Mouse (Mus musculus): Measurements from ENCODE around the gene Adamts3. TPM values are rescaled to one million over a fixed set of nuclear protein-coding genes. Genes with fewer than 3 reads are reported as not detected.
A peak's percentile ranks its signal among the peaks of the same experiment; 100 is the strongest.

Adamts3 gene
- polyA plus RNA-seq, 1 experiment = 0.98 TPM

- no peak for TF ChIP-seq POLR2A (IDR thresholded peaks at IDR 0.05; ENCODE audit: borderline replicate concordance, extremely low read depth, low read depth, low read length)
- no peak for TF ChIP-seq CTCF (IDR thresholded peaks at IDR 0.05; ENCODE audit: insufficient read depth, low read length)
- WGBS = 65% methylated on average over 3 of the region's 3 CpGs
- Histone ChIP-seq H3K4me1 (ENCODE audit: control insufficient read depth, insufficient read depth, low read length) (no peaks in the 10 kb centered on the region), H3K4me3 (replicated peaks; ENCODE audit: extremely low read depth, low read depth, low read length) (no peak overlapping the region)
- no peak for DNase-seq
These were observed 152.7 kb downstream of the Adamts3 start for GRCm38 (mm10) chr5:89730411-89730810.

- no peaks in the 10 kb centered on the region for H3K4me1 ChIP-seq (ENCODE audit: control insufficient read depth, insufficient read depth, low read length)
- TF ChIP-seq CTCF (IDR thresholded peaks at IDR 0.05; ENCODE audit: insufficient read depth, low read length) (no peak), POLR2A (IDR thresholded peaks at IDR 0.05; ENCODE audit: borderline replicate concordance, extremely low read depth, low read depth, low read length) (no peak)
- DNase-seq = no peak
- 60% methylated on average over 3 of the region's 3 CpGs for WGBS
- H3K4me3 ChIP-seq (replicated peaks; ENCODE audit: extremely low read depth, low read depth, low read length) = no peak overlapping the region
These were observed 155.0 kb downstream of the Adamts3 start for GRCm38 (mm10) chr5:89728117-89728516.

- no peak for DNase-seq
- H3K4me3 ChIP-seq (replicated peaks; ENCODE audit: extremely low read depth, low read depth, low read length) = no peak overlapping the region
- no peaks in the 10 kb centered on the region for H3K4me1 ChIP-seq (ENCODE audit: control insufficient read depth, insufficient read depth, low read length)
- no peak for TF ChIP-seq POLR2A (IDR thresholded peaks at IDR 0.05; ENCODE audit: borderline replicate concordance, extremely low read depth, low read depth, low read length)
- WGBS = 80% methylated on average over 6 of the region's 6 CpGs
These were observed 155.6 kb downstream of the Adamts3 start for GRCm38 (mm10) chr5:89727497-89728057.

GRCm38 (mm10) chr5:89714552-89714951, 168.6 kb downstream of the Adamts3 start:
- DNase-seq = no peak
- no peak overlapping the region for H3K4me3 ChIP-seq (replicated peaks; ENCODE audit: extremely low read depth, low read depth, low read length)
- 43% methylated on average over 2 of the region's 2 CpGs for WGBS
- no peaks in the 10 kb centered on the region for H3K4me1 ChIP-seq (ENCODE audit: control insufficient read depth, insufficient read depth, low read length)
- 0 out of 2 replicates have a peak, but pooled peaks have one; percentile 1 for TF ChIP-seq CTCF (IDR thresholded peaks at IDR 0.05; ENCODE audit: insufficient read depth, low read length)
- no peak for TF ChIP-seq POLR2A (IDR thresholded peaks at IDR 0.05; ENCODE audit: borderline replicate concordance, extremely low read depth, low read depth, low read length)

GRCm38 (mm10) chr5:89711116-89711859, 171.8 kb downstream of the Adamts3 start:
- DNase-seq = no peak
- 65% methylated on average over 7 of the region's 7 CpGs for WGBS
- Histone ChIP-seq H3K4me1 (ENCODE audit: control insufficient read depth, insufficient read depth, low read length) (no peaks in the 10 kb centered on the region), H3K4me3 (replicated peaks; ENCODE audit: extremely low read depth, low read depth, low read length) (no peak overlapping the region)
- TF ChIP-seq POLR2A (IDR thresholded peaks at IDR 0.05; ENCODE audit: borderline replicate concordance, extremely low read depth, low read depth, low read length) = no peak
- no peak for TF ChIP-seq CTCF (IDR thresholded peaks at IDR 0.05; ENCODE audit: insufficient read depth, low read length)

GRCm38 (mm10) chr5:89709459-89709858, 173.7 kb downstream of the Adamts3 start:
- 30% methylated on average over 4 of the region's 4 CpGs for WGBS
- TF ChIP-seq POLR2A (IDR thresholded peaks at IDR 0.05; ENCODE audit: borderline replicate concordance, extremely low read depth, low read depth, low read length) (no peak), CTCF (IDR thresholded peaks at IDR 0.05; ENCODE audit: insufficient read depth, low read length) (no peak)
- no peak for DNase-seq
- no peak overlapping the region for H3K4me3 ChIP-seq (replicated peaks; ENCODE audit: extremely low read depth, low read depth, low read length)
- no peaks in the 10 kb centered on the region for H3K4me1 ChIP-seq (ENCODE audit: control insufficient read depth, insufficient read depth, low read length)

GRCm38 (mm10) chr5:89704264-89704663, 178.9 kb downstream of the Adamts3 start:
- no peak overlapping the region for H3K4me3 ChIP-seq (replicated peaks; ENCODE audit: extremely low read depth, low read depth, low read length)
- peak; percentile 17 for DNase-seq
- 16% methylated on average over 1 of the region's 1 CpGs for WGBS
- no peaks in the 10 kb centered on the region for H3K4me1 ChIP-seq (ENCODE audit: control insufficient read depth, insufficient read depth, low read length)
- no peak for TF ChIP-seq POLR2A (IDR thresholded peaks at IDR 0.05; ENCODE audit: borderline replicate concordance, extremely low read depth, low read depth, low read length)
- no peak for TF ChIP-seq CTCF (IDR thresholded peaks at IDR 0.05; ENCODE audit: insufficient read depth, low read length)

- DNase-seq = peak; percentile 7
- H3K4me3 ChIP-seq (replicated peaks; ENCODE audit: extremely low read depth, low read depth, low read length) = no peak overlapping the region
- TF ChIP-seq POLR2A (IDR thresholded peaks at IDR 0.05; ENCODE audit: borderline replicate concordance, extremely low read depth, low read depth, low read length) (no peak), CTCF (IDR thresholded peaks at IDR 0.05; ENCODE audit: insufficient read depth, low read length) (no peak)
- WGBS = 57% methylated on average over 9 of the region's 9 CpGs
- no peaks in the 10 kb centered on the region for H3K4me1 ChIP-seq (ENCODE audit: control insufficient read depth, insufficient read depth, low read length)
These were observed 181.7 kb downstream of the Adamts3 start for GRCm38 (mm10) chr5:89701241-89702007.

- DNase-seq = no peak
- H3K4me1 ChIP-seq (ENCODE audit: control insufficient read depth, insufficient read depth, low read length) = no peaks in the 10 kb centered on the region
- no peak overlapping the region for H3K4me3 ChIP-seq (replicated peaks; ENCODE audit: extremely low read depth, low read depth, low read length)
- TF ChIP-seq CTCF (IDR thresholded peaks at IDR 0.05; ENCODE audit: insufficient read depth, low read length) = no peak
- no peak for TF ChIP-seq POLR2A (IDR thresholded peaks at IDR 0.05; ENCODE audit: borderline replicate concordance, extremely low read depth, low read depth, low read length)
- 96% methylated on average over 1 of the region's 1 CpGs for WGBS
These were observed 195.3 kb downstream of the Adamts3 start for GRCm38 (mm10) chr5:89687826-89688225.
